Mouse (Mus musculus): ENCODE results near the gene Cdkn2aip. TPM values are rescaled to one million over a fixed set of nuclear protein-coding genes. Genes with fewer than 3 reads are reported as not detected.

Gene Cdkn2aip
- total RNA-seq (2021), result 10 to 100 TPM; 11.8 to 13.1 TPM
- long read RNA-seq, experiment 1, transcript Cdkn2aip-201 (3 exons, 3,464 nt), result minor isoform, 7 of 16 reads
- long read RNA-seq, experiment 1, transcript Cdkn2aip-202 (3 exons, 3,393 nt), result major isoform, 8 of 16 reads
- long read RNA-seq, experiment 1, partial matches to known transcripts, result 0 of 16 reads
- long read RNA-seq, experiment 1, other reads (novel, unspliced or antisense), result 0 of 16 reads
- long read RNA-seq, experiment 2, transcript Cdkn2aip-202 (3 exons, 3,393 nt), result major isoform, 24 of 39 reads
- long read RNA-seq, experiment 2, transcript Cdkn2aip-201 (3 exons, 3,464 nt), result minor isoform, 10 of 39 reads
- long read RNA-seq, experiment 2, partial matches to known transcripts, result 5 of 39 reads
- long read RNA-seq, experiment 2, other reads (novel, unspliced or antisense), result 0 of 39 reads

- peak; percentile 94 to 95 for DNase-seq (ENCODE audit: low spot score in 2 of 2)
Measured at GRCm38 (mm10) chr8:47713761-47714745, at the start of gene Cdkn2aip. Cdkn2aip (minus strand) TSS chr8:47713932.

- no peak for DNase-seq (ENCODE audit: low spot score in 2 of 2)
Measured at GRCm38 (mm10) chr8:47763194-47763593, 49.5 kb upstream of the Cdkn2aip start.

- DNase-seq (ENCODE audit: low spot score in 2 of 2), result no peak
Measured at GRCm38 (mm10) chr8:47760685-47761084, 47.0 kb upstream of the Cdkn2aip start.

GRCm38 (mm10) chr8:47760186-47760585, 46.5 kb upstream of the Cdkn2aip start:
- no peak for DNase-seq (ENCODE audit: low spot score in 2 of 2)

- DNase-seq (ENCODE audit: low spot score in 2 of 2), result no peak
Measured at GRCm38 (mm10) chr8:47753121-47753520, 39.4 kb upstream of the Cdkn2aip start.

GRCm38 (mm10) chr8:47750096-47750495, 36.4 kb upstream of the Cdkn2aip start:
- DNase-seq (ENCODE audit: low spot score in 2 of 2), result no peak

GRCm38 (mm10) chr8:47749491-47749890, 35.8 kb upstream of the Cdkn2aip start:
- no peak for DNase-seq (ENCODE audit: low spot score in 2 of 2)

- DNase-seq (ENCODE audit: low spot score in 2 of 2), result no peak
Measured at GRCm38 (mm10) chr8:47746304-47746703, 32.6 kb upstream of the Cdkn2aip start.

- DNase-seq (ENCODE audit: low spot score in 2 of 2), result no peak
Measured at GRCm38 (mm10) chr8:47745848-47746247, 32.1 kb upstream of the Cdkn2aip start.

- DNase-seq (ENCODE audit: low spot score in 2 of 2), result no peak
Measured at GRCm38 (mm10) chr8:47744803-47745202, 31.1 kb upstream of the Cdkn2aip start.

- peak; percentile 87 to 91 for DNase-seq (ENCODE audit: low spot score in 2 of 2)
Measured at GRCm38 (mm10) chr8:47743419-47743818, 29.7 kb upstream of the Cdkn2aip start.

- no peak for DNase-seq (ENCODE audit: low spot score in 2 of 2)
Measured at GRCm38 (mm10) chr8:47742992-47743391, 29.3 kb upstream of the Cdkn2aip start.

GRCm38 (mm10) chr8:47742372-47742771, 28.6 kb upstream of the Cdkn2aip start:
- DNase-seq (ENCODE audit: low spot score in 2 of 2), result no peak

GRCm38 (mm10) chr8:47737120-47737519, 23.4 kb upstream of the Cdkn2aip start:
- no peak for DNase-seq (ENCODE audit: low spot score in 2 of 2)

- DNase-seq (ENCODE audit: low spot score in 2 of 2), result no peak
Measured at GRCm38 (mm10) chr8:47729324-47729723, 15.6 kb upstream of the Cdkn2aip start.

- DNase-seq (ENCODE audit: low spot score in 2 of 2), result no peak
Measured at GRCm38 (mm10) chr8:47726945-47727344, 13.2 kb upstream of the Cdkn2aip start.

- DNase-seq (ENCODE audit: low spot score in 2 of 2), result no peak
Measured at GRCm38 (mm10) chr8:47721609-47722008, 7.9 kb upstream of the Cdkn2aip start.

- no peak for DNase-seq (ENCODE audit: low spot score in 2 of 2)
Measured at GRCm38 (mm10) chr8:47718641-47719040, 4.9 kb upstream of the Cdkn2aip start.

GRCm38 (mm10) chr8:47713171-47713663, 515 bp downstream of the Cdkn2aip start:
- no peak for DNase-seq (ENCODE audit: low spot score in 2 of 2)

GRCm38 (mm10) chr8:47708106-47708505, 5.6 kb downstream of the Cdkn2aip start:
- no peak for DNase-seq (ENCODE audit: low spot score in 2 of 2)

GRCm38 (mm10) chr8:47706746-47707145, 7.0 kb downstream of the Cdkn2aip start:
- DNase-seq (ENCODE audit: low spot score in 2 of 2), result no peak

GRCm38 (mm10) chr8:47702333-47702732, 11.4 kb downstream of the Cdkn2aip start:
- no peak for DNase-seq (ENCODE audit: low spot score in 2 of 2)

Data from adrenal gland, adult 18-20 months (tissue).